In genomic region chr17:28621381-28622299, GRCm38 (mm10) we compare ENCODE assay signal across 7 mouse cellular contexts. TPM values are rescaled to one million over a fixed set of nuclear protein-coding genes. Genes with fewer than 3 reads are reported as not detected.
DNase-seq lines count a peak whose midpoint lies in the region; ATAC-seq and TF ChIP-seq lines count a peak whose summit lies in the region.

No protein-coding gene starts in this region.

- peak; percentile 45 for ATAC-seq in Patski
- peak; percentile 36; the same call in 1 of the 2 replicates for ATAC-seq in megakaryocyte progenitor cell, adult 5-6 weeks (replicated peaks; ENCODE audit: poor library complexity)

- intact Hi-C loops in left cerebral cortex, postnatal 10 days (cut with DNase I) = no loop called here

- POLR2A ChIA-PET in Patski (lab: Charles Lee) = no interaction called here

- DNase-seq in Patski (ENCODE audit: low read depth, low spot score) = peak; percentile 9
- DNase-seq in cerebellum, postnatal 36 days = peak; percentile 44 to 48
- peak; percentile 5 to 10 for DNase-seq in gastrocnemius, adult 8-10 months (ENCODE audit: low spot score in 2 of 2)
- DNase-seq in hindlimb bud, embryonic 11.5 days (ENCODE audit: extremely low spot score, low read depth, low spot score) = peak; percentile 28
- peak; percentile 41 to 72 for DNase-seq in left cerebral cortex, postnatal 10 days (ENCODE audit: extremely low spot score in 1 of 2, low spot score in 2 of 2)
- peak; percentile 56 for DNase-seq in right cerebral cortex, postnatal 14 days

- CTCF ChIA-PET in Patski (lab: Charles Lee) = interaction anchor here (1.1 to 1.4 kb wide), 2 partner anchors 12 to 18 kb away, joined by 3 to 4 read pairs; no protein-coding TSS in a partner anchor

- H3K27me3 ChIP-seq in Patski = no peaks in the 10 kb centered on the region

- no peak for TF ChIP-seq CTCF in Patski (IDR thresholded peaks at IDR 0.05)

- in situ Hi-C loops in Patski (cut with MboI; ENCODE audit: low pct_unique_long_range_greater_than_20kb) = no loop called here

RNA-seq across cellular contexts. Expression of gene Srpk1, which starts 0.9 kb away (rescaled TPM):
- 103 TPM for polyA plus RNA-seq in Patski (2021)
- total RNA-seq in gastrocnemius, adult 8-10 months (2022) = 10 to 100 TPM; 23.1 to 29.4 (median 26.6) TPM
- total RNA-seq in left cerebral cortex, postnatal 10 days (2021) = 100 to 1,000 TPM; 111 to 127 TPM
- total RNA-seq in megakaryocyte progenitor cell, adult 5-6 weeks (2015) = 129 and 131 TPM in 2 replicates
- total RNA-seq in megakaryocyte progenitor cell, adult 5-6 weeks (2017) = 134 and 140 TPM in 2 replicates

RNA-seq across cellular contexts. Expression of gene Lhfpl5, which starts 46.2 kb away (rescaled TPM):
- 0.09 TPM for polyA plus RNA-seq in Patski (2021)
- not detected for total RNA-seq in gastrocnemius, adult 8-10 months (2022)
- 1 to 10 TPM; 4.3 to 5.1 TPM for total RNA-seq in left cerebral cortex, postnatal 10 days (2021)
- not detected in 2 replicates for total RNA-seq in megakaryocyte progenitor cell, adult 5-6 weeks (2015)
- total RNA-seq in megakaryocyte progenitor cell, adult 5-6 weeks (2017) = not detected in 2 replicates

Comparison
In these comparisons a context has a peak if more than half of its experiments do, and no peak if none do; other contexts are left out.
1. Peak in every context shown above with its lines: DNase-seq and ATAC-seq.
2. RNA of gene Lhfpl5, which starts 46.2 kb away (total RNA-seq): 4.3 to 5.1 TPM in left cerebral cortex, postnatal 10 days; not detected in gastrocnemius, adult 8-10 months and not detected in megakaryocyte progenitor cell, adult 5-6 weeks; every median in the first group is over 4 times any median in the second.